Mouse (Mus musculus) embryonic stem cell, embryonic (primary cell): ENCODE results near the gene Clcn3.

ENCODE experiments used
- CTCF ChIA-PET, 4 experiments: fragments of 300-600 bp in 2 of 4; fragments of 350-600 bp in 2 of 4; sonication (Branson Sonifier 250); formaldehyde crosslinking; loops; one replicate each; lab custom pipeline; 2022; ENCODE audit warnings: inconsistent platforms in 2 of 4; lab: Charles Lee
- POLR2A ChIA-PET, 4 experiments: fragments of 300-600 bp in 2 of 4; fragments of 350-600 bp in 2 of 4; sonication (Branson Sonifier 250); formaldehyde crosslinking; loops; one replicate each; lab custom pipeline; 2022; ENCODE audit warnings: antibody characterized with exemption in 4 of 4, inconsistent platforms in 1 of 4; lab: Charles Lee

Clcn3 gene

DNA sequence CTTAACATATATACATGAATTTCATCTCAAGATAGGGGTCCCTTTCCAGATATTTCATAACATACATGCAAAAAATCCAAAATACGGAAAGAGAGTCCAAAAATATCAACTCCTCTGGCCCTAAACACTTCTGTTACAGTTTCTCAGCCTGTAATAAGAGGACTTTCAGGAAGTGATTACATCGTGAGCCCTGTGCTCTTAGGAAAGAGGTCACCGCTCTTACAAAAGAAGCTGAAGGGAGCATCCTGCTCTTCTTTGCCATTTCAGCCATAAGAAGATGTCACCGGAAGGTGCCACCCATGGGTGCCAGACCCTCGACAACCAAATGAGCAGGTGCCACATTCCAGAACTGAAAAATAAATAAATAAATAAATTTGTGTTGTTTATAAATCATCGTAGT is 121.3 kb downstream of the Clcn3 start:
- ChIA-PET POLR2A (interaction anchor here in 1 of 4 experiments (1.3 kb wide), 1 partner anchor 131 kb away, joined by 3 read pairs; the partner anchor contains the start of gene Nek1), CTCF (no interaction called here)

DNA sequence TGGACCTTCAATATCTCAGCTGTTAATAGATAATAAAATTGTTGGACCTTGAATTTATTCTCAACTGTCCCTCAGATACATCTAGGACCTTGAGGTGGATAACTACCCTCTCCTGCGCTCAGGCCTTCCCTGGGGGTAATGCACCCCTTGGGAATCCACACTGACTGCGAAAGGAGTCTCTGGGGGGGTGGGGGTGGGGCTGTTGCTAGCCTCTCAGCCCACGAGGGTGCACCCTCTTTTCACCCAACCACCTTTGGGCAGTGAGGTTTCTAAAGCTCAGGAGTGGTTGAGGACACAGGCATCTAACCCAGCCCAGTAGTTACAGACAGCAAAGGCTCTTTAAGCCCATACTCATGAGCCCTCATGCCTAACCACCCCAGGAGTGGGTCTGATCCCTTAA is 122.4 kb downstream of the Clcn3 start:
- POLR2A ChIA-PET = no interaction called here

More for the DNA sequence above, 122.4 kb downstream of the Clcn3 start:
- CTCF ChIA-PET = no interaction called here
